Mouse (Mus musculus): ENCODE data around the gene F2. TPM values are rescaled to one million over a fixed set of nuclear protein-coding genes. Genes with fewer than 3 reads are reported as not detected.
A peak's percentile ranks its signal among the peaks of the same experiment; 100 is the strongest.

The F2 gene
- polyA plus RNA-seq, 1 experiment = 6.2 TPM

GRCm38 (mm10) chr2:91674895-91675294, 38.7 kb upstream of the F2 start:
- peaks cover 31% of the 10 kb centered on the region for H3K36me3 ChIP-seq (ENCODE audit: control insufficient read depth, insufficient read depth)
- no peak overlapping the region for H3K4me2 ChIP-seq (ENCODE audit: low read depth)
- no peaks in the 10 kb centered on the region for H3K27me3 ChIP-seq (ENCODE audit: control insufficient read depth, insufficient read depth, insufficient read length)
- no peaks in the 10 kb centered on the region for H3K79me2 ChIP-seq (ENCODE audit: control insufficient read depth, insufficient read depth)
- TF ChIP-seq POLR2A (IDR thresholded peaks at IDR 0.05; ENCODE audit: insufficient read length, low read depth) (no peak), TCF3 (IDR thresholded peaks at IDR 0.05; ENCODE audit: insufficient read length, low read depth) (peak; percentile 66), MAX (IDR thresholded peaks at IDR 0.05; ENCODE audit: low read depth) (no peak), MYOD1 (IDR thresholded peaks at IDR 0.05; ENCODE audit: control insufficient read depth in 1 of 3, insufficient read length in 2 of 3, low read depth in 2 of 3) (peak; percentile 45 to 94 (median 93)), MYOG (IDR thresholded peaks at IDR 0.05; ENCODE audit: control insufficient read depth in 1 of 3, insufficient read depth in 1 of 3, insufficient read length in 2 of 3, low read depth in 2 of 3) (peak; percentile 27 to 93 (median 66))
- H3ac ChIP-seq (ENCODE audit: control insufficient read depth, insufficient read length) = no peak overlapping the region
- no peak overlapping the region for H3K4me3 ChIP-seq

- TF ChIP-seq POLR2A (IDR thresholded peaks at IDR 0.05; ENCODE audit: insufficient read length, low read depth) = no peak
- no peak for TF ChIP-seq TCF3 (IDR thresholded peaks at IDR 0.05; ENCODE audit: insufficient read length, low read depth)
- no peak for TF ChIP-seq TCF12 (IDR thresholded peaks at IDR 0.05; ENCODE audit: insufficient read depth, poor library complexity, severe bottlenecking)
- TF ChIP-seq MYOD1 (IDR thresholded peaks at IDR 0.05; ENCODE audit: control insufficient read depth in 1 of 3, insufficient read length in 2 of 3, low read depth in 2 of 3) = no peak
- TF ChIP-seq REST (IDR thresholded peaks at IDR 0.05; ENCODE audit: insufficient read depth, insufficient read length) = no peak
- TF ChIP-seq E2F4 (IDR thresholded peaks at IDR 0.05; ENCODE audit: insufficient read depth) = no peak
- TF ChIP-seq SRF (IDR thresholded peaks at IDR 0.05; ENCODE audit: control insufficient read depth, insufficient read length, low read depth) = no peak
- no peak for TF ChIP-seq MAX (IDR thresholded peaks at IDR 0.05; ENCODE audit: low read depth)
- no peak for TF ChIP-seq MYOG (IDR thresholded peaks at IDR 0.05; ENCODE audit: control insufficient read depth in 1 of 3, insufficient read depth in 1 of 3, insufficient read length in 2 of 3, low read depth in 2 of 3)
- no peak for TF ChIP-seq CEBPB (IDR thresholded peaks at IDR 0.05; ENCODE audit: insufficient read depth, poor library complexity, severe bottlenecking)
- no peak for TF ChIP-seq USF1 (IDR thresholded peaks at IDR 0.05; ENCODE audit: low read depth)
- TF ChIP-seq POLR2AphosphoS2 (IDR thresholded peaks at IDR 0.05; ENCODE audit: insufficient read length, low read depth) = no peak
- H3K79me2 ChIP-seq (ENCODE audit: control insufficient read depth, insufficient read depth) = no peaks in the 10 kb centered on the region
- H3ac ChIP-seq (ENCODE audit: control insufficient read depth, insufficient read length) = no peak overlapping the region
- H3K36me3 ChIP-seq (ENCODE audit: control insufficient read depth, insufficient read depth) = peaks cover 38% of the 10 kb centered on the region
- H3K27me3 ChIP-seq (ENCODE audit: control insufficient read depth, insufficient read depth, insufficient read length) = no peaks in the 10 kb centered on the region
- H3K4me2 ChIP-seq (ENCODE audit: low read depth) = no peak overlapping the region
- H3K4me3 ChIP-seq = no peak overlapping the region
These were observed 37.4 kb upstream of the F2 start for GRCm38 (mm10) chr2:91673587-91673986.

GRCm38 (mm10) chr2:91670038-91670437, 33.8 kb upstream of the F2 start:
- peaks cover 50% of the 10 kb centered on the region for H3K36me3 ChIP-seq (ENCODE audit: control insufficient read depth, insufficient read depth)
- no peaks in the 10 kb centered on the region for H3K27me3 ChIP-seq (ENCODE audit: control insufficient read depth, insufficient read depth, insufficient read length)
- no peaks in the 10 kb centered on the region for H3K79me2 ChIP-seq (ENCODE audit: control insufficient read depth, insufficient read depth)
- no peak overlapping the region for H3K4me2 ChIP-seq (ENCODE audit: low read depth)
- no peak overlapping the region for H3K4me3 ChIP-seq
- H3ac ChIP-seq (ENCODE audit: control insufficient read depth, insufficient read length) = no peak overlapping the region
- TF ChIP-seq SRF (IDR thresholded peaks at IDR 0.05; ENCODE audit: control insufficient read depth, insufficient read length, low read depth) = no peak
- TF ChIP-seq MAX (IDR thresholded peaks at IDR 0.05; ENCODE audit: low read depth) = no peak
- no peak for TF ChIP-seq CEBPB (IDR thresholded peaks at IDR 0.05; ENCODE audit: insufficient read depth, poor library complexity, severe bottlenecking)
- no peak for TF ChIP-seq POLR2A (IDR thresholded peaks at IDR 0.05; ENCODE audit: insufficient read length, low read depth)
- no peak for TF ChIP-seq USF1 (IDR thresholded peaks at IDR 0.05; ENCODE audit: low read depth)
- TF ChIP-seq E2F4 (IDR thresholded peaks at IDR 0.05; ENCODE audit: insufficient read depth) = no peak
- TF ChIP-seq REST (IDR thresholded peaks at IDR 0.05; ENCODE audit: insufficient read depth, insufficient read length) = no peak
- TF ChIP-seq MYOG (IDR thresholded peaks at IDR 0.05; ENCODE audit: control insufficient read depth in 1 of 3, insufficient read depth in 1 of 3, insufficient read length in 2 of 3, low read depth in 2 of 3) = no peak
- no peak for TF ChIP-seq POLR2AphosphoS2 (IDR thresholded peaks at IDR 0.05; ENCODE audit: insufficient read length, low read depth)
- no peak for TF ChIP-seq TCF12 (IDR thresholded peaks at IDR 0.05; ENCODE audit: insufficient read depth, poor library complexity, severe bottlenecking)
- TF ChIP-seq MYOD1 (IDR thresholded peaks at IDR 0.05; ENCODE audit: control insufficient read depth in 1 of 3, insufficient read length in 2 of 3, low read depth in 2 of 3) = no peak
- no peak for TF ChIP-seq TCF3 (IDR thresholded peaks at IDR 0.05; ENCODE audit: insufficient read length, low read depth)

- H3ac ChIP-seq (ENCODE audit: control insufficient read depth, insufficient read length) = no peak overlapping the region
- H3K36me3 ChIP-seq (ENCODE audit: control insufficient read depth, insufficient read depth) = peaks cover 52% of the 10 kb centered on the region
- no peak overlapping the region for H3K4me2 ChIP-seq (ENCODE audit: low read depth)
- H3K27me3 ChIP-seq (ENCODE audit: control insufficient read depth, insufficient read depth, insufficient read length) = no peaks in the 10 kb centered on the region
- no peak overlapping the region for H3K4me3 ChIP-seq
- TF ChIP-seq MAX (IDR thresholded peaks at IDR 0.05; ENCODE audit: low read depth) (no peak), POLR2A (IDR thresholded peaks at IDR 0.05; ENCODE audit: insufficient read length, low read depth) (no peak), TCF12 (IDR thresholded peaks at IDR 0.05; ENCODE audit: insufficient read depth, poor library complexity, severe bottlenecking) (no peak), REST (IDR thresholded peaks at IDR 0.05; ENCODE audit: insufficient read depth, insufficient read length) (no peak), SRF (IDR thresholded peaks at IDR 0.05; ENCODE audit: control insufficient read depth, insufficient read length, low read depth) (no peak), USF1 (IDR thresholded peaks at IDR 0.05; ENCODE audit: low read depth) (no peak), MYOG (IDR thresholded peaks at IDR 0.05; ENCODE audit: control insufficient read depth in 1 of 3, insufficient read depth in 1 of 3, insufficient read length in 2 of 3, low read depth in 2 of 3) (no peak), TCF3 (IDR thresholded peaks at IDR 0.05; ENCODE audit: insufficient read length, low read depth) (no peak), CEBPB (IDR thresholded peaks at IDR 0.05; ENCODE audit: insufficient read depth, poor library complexity, severe bottlenecking) (no peak), POLR2AphosphoS2 (IDR thresholded peaks at IDR 0.05; ENCODE audit: insufficient read length, low read depth) (no peak), E2F4 (IDR thresholded peaks at IDR 0.05; ENCODE audit: insufficient read depth) (no peak), MYOD1 (IDR thresholded peaks at IDR 0.05; ENCODE audit: control insufficient read depth in 1 of 3, insufficient read length in 2 of 3, low read depth in 2 of 3) (no peak)
- H3K79me2 ChIP-seq (ENCODE audit: control insufficient read depth, insufficient read depth) = no peaks in the 10 kb centered on the region
These were observed 33.1 kb upstream of the F2 start for GRCm38 (mm10) chr2:91669326-91669725.
